Mouse (Mus musculus) midbrain, embryonic 15.5 days (tissue): ENCODE data around the gene Gli3. TPM values are rescaled to one million over a fixed set of nuclear protein-coding genes. Genes with fewer than 3 reads are reported as not detected.

Source experiments
- ATAC-seq: fragments of 200-750 bp; cut with Nextera tagmentation; replicated peaks from 2 replicates; pipeline ENCODE4 v1.8.0; 2017; ENCODE audit warnings: moderate TSS enrichment
- H3K27ac ChIP-seq: fragments of 300-500 bp; sonication (generic); 2 replicates; pipeline ENCODE4 v1.5.1; 2015; ENCODE audit warnings: mild to moderate bottlenecking, inconsistent platforms
- H3K27me3 ChIP-seq: fragments of 300-500 bp; sonication (generic); replicated peaks from 2 replicates; pipeline ENCODE4 v1.6.1; 2015; ENCODE audit warnings: inconsistent platforms
- H3K36me3 ChIP-seq: fragments of 300-500 bp; sonication (generic); replicated peaks from 2 replicates; pipeline ENCODE4 v1.6.1; 2015; ENCODE audit warnings: inconsistent platforms
- H3K4me1 ChIP-seq: fragments of 300-500 bp; sonication (generic); 2 replicates; pipeline ENCODE4 v1.6.1; 2015; ENCODE audit warnings: inconsistent platforms
- H3K4me2 ChIP-seq: fragments of 300-500 bp; sonication (generic); 2 replicates; pipeline ENCODE4 v1.6.1; 2015; ENCODE audit warnings: inconsistent platforms, mild to moderate bottlenecking, moderate library complexity
- H3K4me3 ChIP-seq: fragments of 300-500 bp; sonication (generic); 2 replicates; pipeline ENCODE4 v1.5.1; 2015; ENCODE audit warnings: mild to moderate bottlenecking, inconsistent platforms
- H3K9ac ChIP-seq: fragments of 300-500 bp; sonication (generic); 2 replicates; pipeline ENCODE4 v1.6.1; 2015; ENCODE audit warnings: mild to moderate bottlenecking, inconsistent platforms
- H3K9me3 ChIP-seq: fragments of 300-500 bp; sonication (generic); 2 replicates; pipeline ENCODE4 v1.6.1; 2016; ENCODE audit warnings: inconsistent platforms
- WGBS: fragments of 180-500 bp; shearing (Covaris S2); methylation state at CpG from one replicate; pipeline ENCODE4 v1.1.7; 2015; ENCODE audit warnings: mixed read lengths; 5-methylcytosine and 5-hydroxymethylcytosine counted together
- polyA plus RNA-seq: library from polyadenylated mRNA; unstranded; fragments of >200 nt; fragmentation: Nextera tagmentation; extraction: Ambion mirVana; gene quantifications from 2 replicates; pipeline ENCODE4 v1.2.1, GENCODE M21; 2015

The Gli3 gene
- polyA plus RNA-seq, 1 experiment from 2014 or later, result 7.7 TPM

GRCm38 (mm10) chr13:15577133-15577917 is 114.3 kb downstream of the Gli3 start:
- Histone ChIP-seq H3K9me3 (no peaks in the 10 kb centered on the region), H3K4me2 (no peak overlapping the region), H3K9ac (no peak overlapping the region), H3K4me1 (peaks cover 14% of the 10 kb centered on the region; the same call in 1 of the 2 replicates), H3K27ac (peak overlapping the region; percentile 30), H3K27me3 (no peaks in the 10 kb centered on the region), H3K4me3 (no peak overlapping the region), H3K36me3 (no peaks in the 10 kb centered on the region)
- 51% methylated on average over 8 of the region's 8 CpGs for WGBS
- ATAC-seq, result peak; percentile 75

GRCm38 (mm10) chr13:15580458-15580857 is 117.4 kb downstream of the Gli3 start:
- H3K9ac ChIP-seq, result no peak overlapping the region
- H3K36me3 ChIP-seq, result no peaks in the 10 kb centered on the region
- no peak overlapping the region for H3K4me3 ChIP-seq
- H3K27ac ChIP-seq, result no peak overlapping the region
- WGBS, result 65% methylated on average over 5 of the region's 5 CpGs
- no peaks in the 10 kb centered on the region for H3K9me3 ChIP-seq
- H3K27me3 ChIP-seq, result no peaks in the 10 kb centered on the region
- H3K4me1 ChIP-seq, result peaks cover 14% of the 10 kb centered on the region; the same call in 1 of the 2 replicates
- no peak for ATAC-seq
- no peak overlapping the region for H3K4me2 ChIP-seq

- Histone ChIP-seq H3K9me3 (no peaks in the 10 kb centered on the region), H3K4me2 (no peak overlapping the region), H3K4me1 (no peaks in the 10 kb centered on the region), H3K4me3 (no peak overlapping the region), H3K27ac (no peak overlapping the region), H3K27me3 (no peaks in the 10 kb centered on the region), H3K36me3 (no peaks in the 10 kb centered on the region), H3K9ac (no peak overlapping the region)
- ATAC-seq, result no peak
- WGBS, result 87% methylated on average over 2 of the region's 2 CpGs
These were observed 122.9 kb downstream of the Gli3 start for GRCm38 (mm10) chr13:15585941-15586340.

- H3K9me3 ChIP-seq, result no peaks in the 10 kb centered on the region
- H3K4me2 ChIP-seq, result no peak overlapping the region
- no peaks in the 10 kb centered on the region for H3K4me1 ChIP-seq
- H3K9ac ChIP-seq, result no peak overlapping the region
- H3K36me3 ChIP-seq, result no peaks in the 10 kb centered on the region
- 81% methylated on average over 16 of the region's 16 CpGs for WGBS
- no peak overlapping the region for H3K27ac ChIP-seq
- H3K27me3 ChIP-seq, result no peaks in the 10 kb centered on the region
- ATAC-seq, result no peak
- no peak overlapping the region for H3K4me3 ChIP-seq
These were observed 125.5 kb downstream of the Gli3 start for GRCm38 (mm10) chr13:15588278-15589272.

- no peak overlapping the region for H3K4me3 ChIP-seq
- 84% methylated on average over 6 of the region's 6 CpGs for WGBS
- no peaks in the 10 kb centered on the region for H3K36me3 ChIP-seq
- H3K4me1 ChIP-seq, result no peaks in the 10 kb centered on the region
- ATAC-seq, result no peak
- no peaks in the 10 kb centered on the region for H3K27me3 ChIP-seq
- H3K9me3 ChIP-seq, result no peaks in the 10 kb centered on the region
- no peak overlapping the region for H3K9ac ChIP-seq
- no peak overlapping the region for H3K27ac ChIP-seq
- no peak overlapping the region for H3K4me2 ChIP-seq
These were observed 127.4 kb downstream of the Gli3 start for GRCm38 (mm10) chr13:15590326-15590933.

GRCm38 (mm10) chr13:15596667-15597066 is 133.6 kb downstream of the Gli3 start:
- WGBS, result 64% methylated on average over 5 of the region's 5 CpGs

GRCm38 (mm10) chr13:15599741-15600140 is 136.7 kb downstream of the Gli3 start:
- WGBS, result 86% methylated on average over 2 of the region's 2 CpGs
- H3K4me3 ChIP-seq, result no peak overlapping the region
- no peak overlapping the region for H3K9ac ChIP-seq
- H3K4me2 ChIP-seq, result no peak overlapping the region
- ATAC-seq, result no peak
- no peaks in the 10 kb centered on the region for H3K9me3 ChIP-seq
- peaks cover 36% of the 10 kb centered on the region for H3K4me1 ChIP-seq
- H3K36me3 ChIP-seq, result no peaks in the 10 kb centered on the region
- H3K27me3 ChIP-seq, result no peaks in the 10 kb centered on the region
- H3K27ac ChIP-seq, result no peak overlapping the region

More at GRCm38 (mm10) chr13:15596667-15597066, 133.6 kb downstream of the Gli3 start:
- Histone ChIP-seq H3K4me1 (peaks cover 8% of the 10 kb centered on the region; the same call in 1 of the 2 replicates), H3K9ac (no peak overlapping the region), H3K27ac (no peak overlapping the region), H3K4me2 (no peak overlapping the region), H3K27me3 (no peaks in the 10 kb centered on the region), H3K9me3 (no peaks in the 10 kb centered on the region), H3K36me3 (no peaks in the 10 kb centered on the region), H3K4me3 (no peak overlapping the region)
- no peak; the same call in 1 of the 2 replicates for ATAC-seq

- no peak overlapping the region for H3K4me3 ChIP-seq
- peak; percentile 24; the same call in 1 of the 2 replicates for ATAC-seq
- no peaks in the 10 kb centered on the region for H3K9me3 ChIP-seq
- WGBS, result 6% methylated on average over 5 of the region's 5 CpGs
- H3K4me1 ChIP-seq, result peaks cover 29% of the 10 kb centered on the region
- H3K27me3 ChIP-seq, result no peaks in the 10 kb centered on the region
- no peak overlapping the region for H3K4me2 ChIP-seq
- no peak overlapping the region for H3K9ac ChIP-seq
- H3K27ac ChIP-seq, result peak overlapping the region; percentile 27; the same call in 1 of the 2 replicates
- no peaks in the 10 kb centered on the region for H3K36me3 ChIP-seq
These were observed 139.1 kb downstream of the Gli3 start for GRCm38 (mm10) chr13:15602161-15602560.

- peak overlapping the region; percentile 27; the same call in 1 of the 2 replicates for H3K27ac ChIP-seq
- H3K9ac ChIP-seq, result no peak overlapping the region
- H3K36me3 ChIP-seq, result no peaks in the 10 kb centered on the region
- H3K4me1 ChIP-seq, result peaks cover 27% of the 10 kb centered on the region
- ATAC-seq, result peak; percentile 55; the same call in 1 of the 2 replicates
- H3K4me2 ChIP-seq, result no peak overlapping the region
- H3K4me3 ChIP-seq, result no peak overlapping the region
- no peaks in the 10 kb centered on the region for H3K9me3 ChIP-seq
- 4% methylated on average over 4 of the region's 4 CpGs for WGBS
- no peaks in the 10 kb centered on the region for H3K27me3 ChIP-seq
These were observed 139.7 kb downstream of the Gli3 start for GRCm38 (mm10) chr13:15602677-15603221.

GRCm38 (mm10) chr13:15604074-15604473 is 141.0 kb downstream of the Gli3 start:
- no peak for ATAC-seq
- Histone ChIP-seq H3K9me3 (no peaks in the 10 kb centered on the region), H3K27ac (no peak overlapping the region), H3K4me3 (no peak overlapping the region), H3K27me3 (no peaks in the 10 kb centered on the region), H3K4me1 (peaks cover 27% of the 10 kb centered on the region), H3K9ac (no peak overlapping the region), H3K36me3 (no peaks in the 10 kb centered on the region), H3K4me2 (no peak overlapping the region)
- 21% methylated on average over 6 of the region's 6 CpGs for WGBS

GRCm38 (mm10) chr13:15617423-15617822 is 154.4 kb downstream of the Gli3 start:
- ATAC-seq, result no peak
- Histone ChIP-seq H3K4me1 (peaks cover 30% of the 10 kb centered on the region), H3K9me3 (no peaks in the 10 kb centered on the region), H3K4me3 (no peak overlapping the region), H3K36me3 (no peaks in the 10 kb centered on the region), H3K27ac (no peak overlapping the region), H3K4me2 (no peak overlapping the region), H3K9ac (no peak overlapping the region), H3K27me3 (no peaks in the 10 kb centered on the region)
- 11% methylated on average over 3 of the region's 3 CpGs for whole genome bisulfite sequencing
